Mouse (Mus musculus) MEL (cell line): ENCODE measurements around the gene Cep152.

Experiments
- CTCF ChIP-seq, 3 experiments: IDR thresholded peaks in 2 of 3; conservative IDR thresholded peaks in 1 of 3; 2 replicates each; pipeline ENCODE4 v1.5.1; 2011 to 2012; ENCODE audit warnings: low read length in 3 of 3, low read depth in 2 of 3, mild to moderate bottlenecking in 2 of 3, improper control_type of control experiment in 1 of 3, inconsistent platforms in 1 of 3, mixed read lengths in 1 of 3, moderate library complexity in 1 of 3; ENCODE audit not compliant: control insufficient read depth in 1 of 3, insufficient read depth in 1 of 3, poor library complexity in 1 of 3, severe bottlenecking in 1 of 3
- ETS1 ChIP-seq: IDR thresholded peaks from 2 replicates; pipeline ENCODE4 v1.6.1; 2012; ENCODE audit warnings: low read depth, mild to moderate bottlenecking, inconsistent platforms, low read length, improper control_type of control experiment, moderate library complexity
- GATA1 ChIP-seq: IDR thresholded peaks from 2 replicates; pipeline ENCODE4 v1.6.1; 2011; ENCODE audit warnings: low read depth, low read length, improper control_type of control experiment
- TCF12 ChIP-seq: IDR thresholded peaks from 2 replicates; pipeline ENCODE4 v1.6.1; 2014; ENCODE audit warnings: low read depth, mild to moderate bottlenecking, inconsistent platforms, low read length, improper control_type of control experiment, moderate library complexity

- TF ChIP-seq CTCF (IDR thresholded peaks at IDR 0.05 in 2 of 3, conservative IDR thresholded peaks at IDR 0.05 in 1 of 3; ENCODE audit: control insufficient read depth in 1 of 3, insufficient read depth in 1 of 3, low read depth in 2 of 3, low read length in 3 of 3, poor library complexity in 1 of 3, severe bottlenecking in 1 of 3): no peak
- TF ChIP-seq TCF12: no peak
- TF ChIP-seq GATA1: no peak
- no peak for TF ChIP-seq ETS1
Observed at GRCm38 (mm10) chr2:125665213-125665612, 40.3 kb upstream of the Cep152 start.
